9 mouse cellular contexts compared by ENCODE assay signal in the genomic region with DNA sequence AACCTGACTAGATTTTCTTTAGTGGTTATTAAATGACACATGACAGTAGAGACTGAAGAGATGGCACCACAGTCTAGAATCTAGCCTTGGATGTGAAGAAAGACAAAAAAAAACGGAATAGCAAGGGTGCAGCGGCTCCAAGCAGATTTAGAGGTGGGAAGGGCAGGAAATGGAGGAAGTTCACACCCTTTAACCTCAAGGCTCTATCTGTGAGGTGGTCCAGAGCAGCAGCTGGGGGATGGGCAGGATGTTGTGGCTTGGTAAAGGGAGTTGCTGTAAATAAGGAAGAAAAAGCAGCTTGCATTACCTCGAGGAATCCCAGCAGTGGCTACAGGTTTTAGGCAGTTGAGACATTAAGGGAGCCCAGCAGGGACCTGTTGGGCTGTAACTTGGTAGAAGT. TPM values are rescaled to one million over a fixed set of nuclear protein-coding genes. Genes with fewer than 3 reads are reported as not detected.
A peak's percentile ranks its signal among the peaks of the same experiment; 100 is the strongest.
DNase-seq lines count a peak whose midpoint lies in the region; ATAC-seq and TF ChIP-seq lines count a peak whose summit lies in the region.
"Had no signal": no experiment of that assay in that cellular context is flagged by ENCODE, and none has a peak within 500 bp of the region (broad histone marks: within the 10 kb centered on the region; RNA-seq: fewer than 3 reads in every experiment).

No protein-coding gene starts in this region.

- H3K9me3 ChIP-seq in limb, embryonic 10.5 days (replicated peaks), result no peaks in the 10 kb centered on the region
- H3K9me3 ChIP-seq: embryonic facial prominence, embryonic 12.5 days had no signal

- peak; percentile 72 for ATAC-seq in CD4-positive, CD25-positive, alpha-beta regulatory T cell, adult 4 months

- TF ChIP-seq CTCF in bone marrow macrophage, adult 2 months (IDR thresholded peaks at IDR 0.05; ENCODE audit: low read depth, low read length), result no peak

- no peaks in the 10 kb centered on the region for H3K27me3 ChIP-seq in limb, embryonic 10.5 days (ENCODE audit: low read depth, poor library complexity, severe bottlenecking)
- H3K27me3 ChIP-seq: embryonic facial prominence, embryonic 12.5 days had no signal

- no peak for TF ChIP-seq POLR2A in bone marrow macrophage, adult 2 months (IDR thresholded peaks at IDR 0.05; ENCODE audit: borderline replicate concordance, low read depth, low read length)

- peaks cover 70% of the 10 kb centered on the region for H3K4me1 ChIP-seq in bone marrow macrophage, adult 2 months (ENCODE audit: control insufficient read depth, insufficient read depth, low read length)
- peaks cover 34% of the 10 kb centered on the region for H3K4me1 ChIP-seq in limb, embryonic 10.5 days

- peak overlapping the region; percentile 19; the same call in 1 of the 2 replicates for H3K4me3 ChIP-seq in bone marrow macrophage, adult 2 months (ENCODE audit: insufficient read depth, low read length)
- no peak overlapping the region for H3K4me3 ChIP-seq in limb, embryonic 10.5 days
- H3K4me3 ChIP-seq: embryonic facial prominence, embryonic 12.5 days had no signal

- H3K36me3 ChIP-seq in limb, embryonic 10.5 days, result no peaks in the 10 kb centered on the region
- H3K36me3 ChIP-seq: embryonic facial prominence, embryonic 12.5 days had no signal

- no peak for DNase-seq in limb, embryonic 10.5 days (ENCODE audit: low spot score)
- DNase-seq in natural killer cell, adult 2 months (ENCODE audit: low spot score in 2 of 2), result peak; percentile 91 to 92
- DNase-seq in c-Kit-positive CD71-positive TER-119-positive erythroid progenitor cells, embryonic 14.5 days (ENCODE audit: low spot score), result no peak
- no peak for DNase-seq in urinary bladder, adult 2 months (ENCODE audit: low spot score)
- no peak for DNase-seq in adrenal gland, adult 8-10 months
- DNase-seq in neural tube, embryonic 10.5 days (ENCODE audit: extremely low spot score, low spot score), result no peak

- peak overlapping the region; percentile 91 for H3K27ac ChIP-seq in bone marrow macrophage, adult 2 months (ENCODE audit: insufficient read depth, low read depth, low read length)
- H3K27ac ChIP-seq in limb, embryonic 10.5 days, result peak overlapping the region; percentile 42
- H3K27ac ChIP-seq: embryonic facial prominence, embryonic 12.5 days had no signal

- WGBS in limb, embryonic 10.5 days, result 11% methylated on average over 3 of the region's 3 CpGs

RNA-seq across cellular contexts. Expression of gene Smu1, which starts 23.4 kb away (rescaled TPM):
- polyA plus RNA-seq in CD4-positive, CD25-positive, alpha-beta regulatory T cell, adult 4 months (2017; shearing (Covaris generic)), result 100 to 1,000 TPM; 122 to 123 TPM
- polyA plus RNA-seq in bone marrow macrophage, adult 2 months (2012; ENCODE audit: insufficient read depth, insufficient read length, missing spikeins), result 46.7 and 50.5 TPM in 2 replicates
- polyA plus RNA-seq in limb, embryonic 10.5 days (2016; fragmentation: Nextera tagmentation; extraction: Ambion mirVana), result 186 and 189 TPM in 2 replicates
- 52.9 and 64.9 TPM in 2 replicates for polyA plus RNA-seq in urinary bladder, adult 2 months (2012; rRNA removed)
- 10 to 100 TPM; 59.2 to 65.8 (median 62.7) TPM for total RNA-seq in adrenal gland, adult 8-10 months (2022)

RNA-seq across cellular contexts. Expression of gene Dnaja1, which starts 59.2 kb away (rescaled TPM):
- polyA plus RNA-seq in CD4-positive, CD25-positive, alpha-beta regulatory T cell, adult 4 months (2017; shearing (Covaris generic)), result 100 to 1,000 TPM; 399 to 683 TPM
- 100 and 113 TPM in 2 replicates for polyA plus RNA-seq in bone marrow macrophage, adult 2 months (2012; ENCODE audit: insufficient read depth, insufficient read length, missing spikeins)
- 546 and 555 TPM in 2 replicates for polyA plus RNA-seq in limb, embryonic 10.5 days (2016; fragmentation: Nextera tagmentation; extraction: Ambion mirVana)
- 47.7 and 61.5 TPM in 2 replicates for polyA plus RNA-seq in urinary bladder, adult 2 months (2012; rRNA removed)
- total RNA-seq in adrenal gland, adult 8-10 months (2022), result 100 to 1,000 TPM; 201 to 366 (median 233) TPM

Comparison
In these comparisons a context has a peak if more than half of its experiments do, and no peak if none do; other contexts are left out.
1. DNase-seq: peak in natural killer cell, adult 2 months (2 of 2); none in limb, embryonic 10.5 days (single experiment), c-Kit-positive CD71-positive TER-119-positive erythroid progenitor cells, embryonic 14.5 days (single experiment), urinary bladder, adult 2 months (single experiment), adrenal gland, adult 8-10 months (single experiment) and neural tube, embryonic 10.5 days (single experiment).